Mouse (Mus musculus) stomach, postnatal 0 days (tissue): Measurements from ENCODE around the gene Ninj2.

Experiments
- CTCF ChIP-seq: IDR thresholded peaks from 2 replicates; pipeline ENCODE4 v1.5.1; 2016; ENCODE audit warnings: antibody characterized with exemption, low read depth, mild to moderate bottlenecking, moderate library complexity
- EP300 ChIP-seq: optimal IDR thresholded peaks from 2 replicates; pipeline ENCODE3; 2016; ENCODE audit warnings: antibody characterized with exemption

DNA sequence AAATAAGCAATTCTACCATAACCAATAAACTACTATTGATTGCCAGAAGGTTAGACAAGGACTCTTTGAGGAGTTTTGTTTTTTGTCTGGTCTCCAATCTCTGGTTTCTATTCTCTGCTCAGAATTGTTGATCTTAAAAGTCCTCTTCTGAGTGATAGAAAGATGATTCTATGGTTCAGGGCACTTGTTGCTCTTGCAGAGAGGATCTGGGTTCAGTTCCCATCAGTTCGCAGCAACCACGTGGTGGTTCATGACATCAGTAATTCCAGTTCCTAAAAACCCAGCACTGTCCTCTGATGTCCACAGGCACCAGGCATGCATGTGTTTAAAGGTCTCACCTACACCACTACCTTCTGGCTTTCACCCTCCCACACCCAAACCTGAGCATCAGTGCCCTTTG is 8.2 kb upstream of the Ninj2 start:
- TF ChIP-seq CTCF = no peak
- no peak for TF ChIP-seq EP300
